Mouse (Mus musculus): ENCODE results near the gene Xylb.

The Xylb gene

GRCm38 (mm10) chr9:119438498-119439000, 81.4 kb downstream of the Xylb start:
- no peak for DNase-seq (ENCODE audit: low read depth, low spot score)
- H3K36me3 ChIP-seq (ENCODE audit: control insufficient read depth, insufficient read depth, low read length, poor library complexity, severe bottlenecking): no peaks in the 10 kb centered on the region
- H3K27me3 ChIP-seq (ENCODE audit: control insufficient read depth, insufficient read depth, low read length, poor library complexity, severe bottlenecking): no peaks in the 10 kb centered on the region
